Comparison of ENCODE assay signal across 21 mouse cellular contexts in the genomic region with DNA sequence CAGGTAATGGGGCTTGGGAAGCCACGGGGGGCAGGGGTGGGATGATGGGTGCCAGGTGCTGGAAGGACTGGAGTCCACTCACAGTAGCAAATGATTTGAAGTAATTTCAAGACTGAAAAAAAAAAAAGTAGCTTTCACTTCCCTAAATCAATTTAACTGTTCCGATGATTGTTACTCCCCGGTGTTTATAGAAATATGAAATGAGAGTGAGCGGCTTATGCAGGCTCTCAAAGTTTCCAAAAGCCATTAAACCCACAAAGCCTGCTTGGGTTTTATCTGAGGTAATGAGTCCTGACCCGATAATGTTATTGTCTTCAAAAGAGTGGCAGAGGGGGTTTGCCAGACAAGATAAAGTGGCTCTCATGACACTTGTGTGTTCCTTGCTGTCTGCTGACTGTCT.
DNase-seq lines count a peak whose midpoint lies in the region; ATAC-seq and TF ChIP-seq lines count a peak whose summit lies in the region.
"Had no signal": no experiment of that assay in that cellular context is flagged by ENCODE, and none has a peak within 500 bp of the region (broad histone marks: within the 10 kb centered on the region; RNA-seq: fewer than 3 reads in every experiment).

No protein-coding gene starts in this region.

- intact Hi-C loops in heart, postnatal 25 days (cut with DNase I) = no loop called here

- WGBS in bone marrow, adult 2 months = 7% methylated on average over 5 of the region's 5 CpGs

- H3K4me1 ChIP-seq in bone marrow, adult 2 months (ENCODE audit: control insufficient read depth, insufficient read depth, low read length) = peaks cover 4% of the 10 kb centered on the region
- H3K4me1 ChIP-seq: embryonic facial prominence, embryonic 10.5 days; hindbrain, embryonic 13.5 days; intestine, embryonic 15.5 days had no signal

- peak; percentile 52 to 68 for DNase-seq in spleen, postnatal 36 days (ENCODE audit: low spot score in 2 of 2)
- DNase-seq in spleen, adult 12 weeks (ENCODE audit: low spot score) = no peak
- DNase-seq in embryo, embryonic 11 days = no peak
- no peak for DNase-seq in cerebellum, adult 9-10 months
- DNase-seq in heart, postnatal 25 days (ENCODE audit: low spot score) = no peak
- DNase-seq: adrenal gland, postnatal 25 days; cerebellum, adult 8-10 months; cerebellum, postnatal 25 days; gastrocnemius, adult 2 months; gastrocnemius, postnatal 25 days had no signal

- H3K4me3 ChIP-seq in bone marrow, adult 2 months (replicated peaks; ENCODE audit: control insufficient read depth, low read depth, low read length) = no peak overlapping the region
- H3K4me3 ChIP-seq: embryonic facial prominence, embryonic 10.5 days; gastrocnemius, adult 2 months; heart, embryonic 13.5 days; hindbrain, embryonic 13.5 days; intestine, embryonic 15.5 days had no signal

- ATAC-seq in megakaryocyte progenitor cell, adult 5-6 weeks (replicated peaks; ENCODE audit: poor library complexity) = peak; percentile 68
- ATAC-seq: activated CD4-positive, CD25-positive, alpha-beta regulatory T cell, adult 4 months; CD4-positive, CD25-positive, alpha-beta regulatory T cell, adult 4 months; forebrain, embryonic 14.5 days; hindbrain, postnatal 0 days; intestine, embryonic 15.5 days; Patski had no signal

- no peak for TF ChIP-seq CTCF in bone marrow, adult 2 months (IDR thresholded peaks at IDR 0.05; ENCODE audit: control insufficient read depth, insufficient read depth, low read length)

- H3K27ac ChIP-seq in bone marrow, adult 2 months (ENCODE audit: control insufficient read depth, insufficient read depth, low read depth, low read length, poor library complexity) = peak overlapping the region; percentile 72
- H3K27ac ChIP-seq: embryonic facial prominence, embryonic 10.5 days; gastrocnemius, adult 2 months; heart, embryonic 13.5 days; hindbrain, embryonic 13.5 days; hindbrain, postnatal 0 days; intestine, embryonic 15.5 days had no signal

- TF ChIP-seq POLR2A in bone marrow, adult 2 months (IDR thresholded peaks at IDR 0.05; ENCODE audit: borderline replicate concordance, control insufficient read depth, low read depth, low read length) = no peak

Comparison
In these comparisons a context has a peak if more than half of its experiments do, and no peak if none do; other contexts are left out.
1. DNase-seq: peak in spleen, postnatal 36 days (2 of 2); none in spleen, adult 12 weeks (single experiment), embryo, embryonic 11 days (single experiment), cerebellum, adult 9-10 months (single experiment) and heart, postnatal 25 days (single experiment).